Mouse (Mus musculus) stomach, postnatal 0 days (tissue): ENCODE results near the gene Fam57a.

ENCODE experiments used
- CTCF ChIP-seq: IDR thresholded peaks from 2 replicates; pipeline ENCODE4 v1.5.1; 2016; ENCODE audit warnings: antibody characterized with exemption, low read depth, mild to moderate bottlenecking, moderate library complexity
- EP300 ChIP-seq: optimal IDR thresholded peaks from 2 replicates; pipeline ENCODE3; 2016; ENCODE audit warnings: antibody characterized with exemption

DNA sequence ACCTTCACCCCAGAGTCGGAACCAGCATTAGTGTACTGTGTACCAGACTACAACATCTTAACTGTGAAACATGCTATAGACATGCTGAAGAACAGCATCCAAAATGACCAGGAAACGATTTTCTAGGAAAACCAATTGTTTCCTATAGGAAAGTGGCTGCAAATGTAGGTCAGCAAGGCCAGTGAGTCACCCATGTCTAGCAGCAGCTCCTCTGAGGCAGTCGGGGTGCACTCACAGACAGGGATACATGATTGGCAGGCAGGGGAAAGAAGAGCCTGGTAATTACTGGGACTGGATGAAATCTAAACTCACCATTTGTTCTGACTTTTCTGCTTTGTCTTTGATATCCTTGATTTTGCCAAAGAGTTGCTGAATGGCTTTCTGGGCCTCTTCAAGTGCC is 41.5 kb upstream of the Fam57a start:
- no peak for TF ChIP-seq EP300
- no peak for TF ChIP-seq CTCF
